Mouse (Mus musculus) limb, embryonic 11.5 days (tissue): Measurements from ENCODE around the gene Ifne. TPM values are rescaled to one million over a fixed set of nuclear protein-coding genes. Genes with fewer than 3 reads are reported as not detected.

Experiments
- ATAC-seq: fragments of 200-750 bp; cut with Nextera tagmentation; 2 replicates; pipeline ENCODE4 v1.8.0; 2017; ENCODE audit warnings: low read depth; ENCODE audit not compliant: insufficient number of reproducible peaks, low FRiP score, low TSS enrichment
- DNase-seq: peaks from one replicate; pipeline ENCODE4 v3.0.0-alpha.2; 2015; ENCODE audit warnings: low spot score
- H3K27ac ChIP-seq: fragments of 300-500 bp; sonication (generic); replicated peaks from 2 replicates; pipeline ENCODE4 v1.5.1; 2014; ENCODE audit warnings: low read depth, mild to moderate bottlenecking, low read length
- H3K27me3 ChIP-seq: fragments of 300-500 bp; sonication (generic); 2 replicates; pipeline ENCODE4 v1.6.1; 2014; ENCODE audit warnings: mild to moderate bottlenecking, low read length, mixed read lengths; ENCODE audit not compliant: control insufficient read depth, insufficient read depth
- H3K36me3 ChIP-seq: fragments of 300-500 bp; sonication (generic); 2 replicates; pipeline ENCODE4 v1.6.1; 2014; ENCODE audit warnings: mild to moderate bottlenecking, low read length, moderate library complexity, mixed read lengths; ENCODE audit not compliant: control insufficient read depth, insufficient read depth
- H3K4me1 ChIP-seq: fragments of 300-500 bp; sonication (generic); 2 replicates; pipeline ENCODE4 v1.6.1; 2014; ENCODE audit warnings: low read length, mixed read lengths; ENCODE audit not compliant: control insufficient read depth, insufficient read depth
- H3K4me2 ChIP-seq: fragments of 300-500 bp; sonication (generic); 2 replicates; pipeline ENCODE4 v1.6.1; 2014; ENCODE audit warnings: low read depth, mild to moderate bottlenecking, moderate library complexity; ENCODE audit not compliant: severe bottlenecking
- H3K4me3 ChIP-seq: fragments of 300-500 bp; sonication (generic); 2 replicates; pipeline ENCODE4 v1.5.1; 2014; ENCODE audit warnings: low read depth, low read length
- H3K9ac ChIP-seq: fragments of 300-500 bp; sonication (generic); 2 replicates; pipeline ENCODE4 v1.6.1; 2014; ENCODE audit warnings: mild to moderate bottlenecking, low read length
- H3K9me3 ChIP-seq: fragments of 300-500 bp; sonication (generic); 2 replicates; pipeline ENCODE4 v1.6.1; 2016; ENCODE audit warnings: low read length; ENCODE audit not compliant: control insufficient read depth
- WGBS: fragments of 180-500 bp; shearing (Covaris S2); extraction: QIAGEN DNeasy Blood & Tissue Kit; methylation state at CpG from one replicate; pipeline ENCODE4 v1.1.7; 2014; 5-methylcytosine and 5-hydroxymethylcytosine counted together
- polyA plus RNA-seq: library from polyadenylated mRNA; unstranded; fragments of >200 nt; fragmentation: Nextera tagmentation; extraction: Ambion mirVana; gene quantifications from 2 replicates; pipeline ENCODE4 v1.2.1, GENCODE M21; 2014

Ifne gene
- polyA plus RNA-seq = not detected in 2 replicates

GRCm38 (mm10) chr4:88880101-88880500 is at the start of gene Ifne:
Ifne (minus strand) TSS chr4:88880201.
- Histone ChIP-seq H3K4me3 (no peak within 1 kb of the TSS), H3K27ac (no peak within 1 kb of the TSS), H3K9me3 (no peaks in the 10 kb centered on the region), H3K36me3 (no peaks in the 10 kb centered on the region), H3K4me1 (no peaks in the 10 kb centered on the region), H3K27me3 (no peaks in the 10 kb centered on the region), H3K9ac (no peak within 1 kb of the TSS), H3K4me2 (no peak within 1 kb of the TSS)
- ATAC-seq = no peak
- 87% methylated on average over 8 of the region's 8 CpGs for WGBS
- no peak for DNase-seq

GRCm38 (mm10) chr4:88928341-88929102 is 48.5 kb upstream of the Ifne start:
- H3K4me2 ChIP-seq = no peak overlapping the region
- no peaks in the 10 kb centered on the region for H3K27me3 ChIP-seq
- no peaks in the 10 kb centered on the region for H3K4me1 ChIP-seq
- no peak overlapping the region for H3K9ac ChIP-seq
- H3K36me3 ChIP-seq = no peaks in the 10 kb centered on the region
- H3K27ac ChIP-seq = no peak overlapping the region
- ATAC-seq (no peak), DNase-seq (no peak)
- H3K4me3 ChIP-seq = no peak overlapping the region
- 65% methylated on average over 4 of the region's 4 CpGs for WGBS
- no peaks in the 10 kb centered on the region; the same call in 1 of the 2 replicates for H3K9me3 ChIP-seq

GRCm38 (mm10) chr4:88927850-88928249 is 47.8 kb upstream of the Ifne start:
- DNase-seq = no peak
- Histone ChIP-seq H3K4me3 (no peak overlapping the region), H3K27ac (no peak overlapping the region), H3K36me3 (no peaks in the 10 kb centered on the region), H3K9ac (no peak overlapping the region), H3K27me3 (no peaks in the 10 kb centered on the region), H3K4me2 (no peak overlapping the region), H3K9me3 (no peaks in the 10 kb centered on the region; the same call in 1 of the 2 replicates), H3K4me1 (no peaks in the 10 kb centered on the region)
- no peak for ATAC-seq
- 91% methylated on average over 2 of the region's 2 CpGs for WGBS

GRCm38 (mm10) chr4:88926637-88927036 is 46.6 kb upstream of the Ifne start:
- DNase-seq (no peak), ATAC-seq (no peak)
- Histone ChIP-seq H3K36me3 (no peaks in the 10 kb centered on the region), H3K4me2 (no peak overlapping the region), H3K9ac (no peak overlapping the region), H3K4me1 (no peaks in the 10 kb centered on the region), H3K27me3 (no peaks in the 10 kb centered on the region), H3K9me3 (no peaks in the 10 kb centered on the region; the same call in 1 of the 2 replicates), H3K27ac (no peak overlapping the region), H3K4me3 (no peak overlapping the region)
- 89% methylated on average over 1 of the region's 1 CpGs for WGBS

- no peaks in the 10 kb centered on the region for H3K36me3 ChIP-seq
- ATAC-seq (no peak), DNase-seq (no peak)
- H3K9ac ChIP-seq = no peak overlapping the region
- no peaks in the 10 kb centered on the region; the same call in 1 of the 2 replicates for H3K9me3 ChIP-seq
- no peaks in the 10 kb centered on the region for H3K4me1 ChIP-seq
- H3K4me2 ChIP-seq = no peak overlapping the region
- H3K27me3 ChIP-seq = no peaks in the 10 kb centered on the region
- no peak overlapping the region for H3K27ac ChIP-seq
- WGBS = 88% methylated on average over 1 of the region's 1 CpGs
- no peak overlapping the region for H3K4me3 ChIP-seq
Measured at GRCm38 (mm10) chr4:88926082-88926481, 46.1 kb upstream of the Ifne start.

- DNase-seq (no peak), ATAC-seq (no peak)
- no peaks in the 10 kb centered on the region for H3K27me3 ChIP-seq
- H3K4me3 ChIP-seq = no peak overlapping the region
- 88% methylated on average over 2 of the region's 2 CpGs for WGBS
- H3K4me2 ChIP-seq = no peak overlapping the region
- no peaks in the 10 kb centered on the region for H3K36me3 ChIP-seq
- no peak overlapping the region for H3K9ac ChIP-seq
- no peaks in the 10 kb centered on the region; the same call in 1 of the 2 replicates for H3K9me3 ChIP-seq
- H3K4me1 ChIP-seq = no peaks in the 10 kb centered on the region
- H3K27ac ChIP-seq = no peak overlapping the region
Measured at GRCm38 (mm10) chr4:88925456-88925855, 45.5 kb upstream of the Ifne start.

- Histone ChIP-seq H3K4me3 (no peak overlapping the region), H3K4me1 (no peaks in the 10 kb centered on the region), H3K36me3 (no peaks in the 10 kb centered on the region), H3K27me3 (no peaks in the 10 kb centered on the region), H3K9ac (no peak overlapping the region), H3K4me2 (no peak overlapping the region), H3K27ac (no peak overlapping the region), H3K9me3 (no peaks in the 10 kb centered on the region; the same call in 1 of the 2 replicates)
- DNase-seq (no peak), ATAC-seq (no peak)
- 90% methylated on average over 5 of the region's 5 CpGs for WGBS
Measured at GRCm38 (mm10) chr4:88921280-88921679, 41.3 kb upstream of the Ifne start.

GRCm38 (mm10) chr4:88917770-88918460 is 37.9 kb upstream of the Ifne start:
- ATAC-seq (no peak), DNase-seq (no peak)
- WGBS = 90% methylated on average over 5 of the region's 5 CpGs
- Histone ChIP-seq H3K4me1 (no peaks in the 10 kb centered on the region), H3K4me3 (no peak overlapping the region), H3K9ac (no peak overlapping the region), H3K4me2 (no peak overlapping the region), H3K27me3 (no peaks in the 10 kb centered on the region), H3K27ac (no peak overlapping the region), H3K36me3 (no peaks in the 10 kb centered on the region), H3K9me3 (no peaks in the 10 kb centered on the region)
